Mouse (Mus musculus): ENCODE data around the gene 1700022I11Rik. TPM values are rescaled to one million over a fixed set of nuclear protein-coding genes. Genes with fewer than 3 reads are reported as not detected.

Gene 1700022I11Rik
- total RNA-seq (2021): not detected

- intact Hi-C loops (cut with DNase I): no loop called here
- DNase-seq (ENCODE audit: low spot score in 2 of 2): no peak
Measured at GRCm38 (mm10) chr4:42969304-42969703, at the start of gene 1700022I11Rik. 1700022I11Rik (plus strand) TSS chr4:42969604.

- intact Hi-C loops (cut with DNase I): loop anchor here (1.0 kb wide), 1 partner anchor 27 kb away; no protein-coding TSS in a partner anchor
- no peak for DNase-seq (ENCODE audit: low spot score in 2 of 2)
Measured at GRCm38 (mm10) chr4:42920726-42921125, 48.7 kb upstream of the 1700022I11Rik start.

GRCm38 (mm10) chr4:42921536-42921935, 47.9 kb upstream of the 1700022I11Rik start:
- intact Hi-C loops (cut with DNase I): loop anchor here (1.0 kb wide), 1 partner anchor 26 kb away; no protein-coding TSS in a partner anchor
- DNase-seq (ENCODE audit: low spot score in 2 of 2): peak in 1 of 2 experiments; percentile 94

- peak in 1 of 2 experiments; percentile 14 for DNase-seq (ENCODE audit: low spot score in 2 of 2)
- intact Hi-C loops (cut with DNase I): loop anchor here (1.0 kb wide), 1 partner anchor 36 kb away; no protein-coding TSS in a partner anchor
Measured at GRCm38 (mm10) chr4:42922056-42922455, 47.3 kb upstream of the 1700022I11Rik start.

GRCm38 (mm10) chr4:42922461-42922860, 46.9 kb upstream of the 1700022I11Rik start:
- intact Hi-C loops (cut with DNase I): loop anchor here (1.0 kb wide), 1 partner anchor 36 kb away; no protein-coding TSS in a partner anchor
- no peak for DNase-seq (ENCODE audit: low spot score in 2 of 2)

- DNase-seq (ENCODE audit: low spot score in 2 of 2): peak; percentile 34 to 80
- intact Hi-C loops (cut with DNase I): no loop called here
Measured at GRCm38 (mm10) chr4:42924095-42924710, 45.2 kb upstream of the 1700022I11Rik start.

GRCm38 (mm10) chr4:42928209-42928608, 41.2 kb upstream of the 1700022I11Rik start:
- no peak for DNase-seq (ENCODE audit: low spot score in 2 of 2)
- intact Hi-C loops (cut with DNase I): no loop called here

- intact Hi-C loops (cut with DNase I): no loop called here
- DNase-seq (ENCODE audit: low spot score in 2 of 2): no peak
Measured at GRCm38 (mm10) chr4:42928952-42929351, 40.5 kb upstream of the 1700022I11Rik start.

GRCm38 (mm10) chr4:42932229-42932969, 37.0 kb upstream of the 1700022I11Rik start:
- intact Hi-C loops (cut with DNase I): no loop called here
- DNase-seq (ENCODE audit: low spot score in 2 of 2): no peak

- peak; percentile 50 to 79 for DNase-seq (ENCODE audit: low spot score in 2 of 2)
- intact Hi-C loops (cut with DNase I): no loop called here
Measured at GRCm38 (mm10) chr4:42933630-42934029, 35.8 kb upstream of the 1700022I11Rik start.

GRCm38 (mm10) chr4:42941396-42941795, 28.0 kb upstream of the 1700022I11Rik start:
- DNase-seq (ENCODE audit: low spot score in 2 of 2): peak; percentile 47 to 81
- intact Hi-C loops (cut with DNase I): no loop called here

- intact Hi-C loops (cut with DNase I): no loop called here
- DNase-seq (ENCODE audit: low spot score in 2 of 2): peak in 1 of 2 experiments; percentile 21
Measured at GRCm38 (mm10) chr4:42943341-42943740, 26.1 kb upstream of the 1700022I11Rik start.

GRCm38 (mm10) chr4:42944185-42944584, 25.2 kb upstream of the 1700022I11Rik start:
- peak; percentile 39 to 71 for DNase-seq (ENCODE audit: low spot score in 2 of 2)
- intact Hi-C loops (cut with DNase I): no loop called here

GRCm38 (mm10) chr4:42945043-42945442, 24.4 kb upstream of the 1700022I11Rik start:
- intact Hi-C loops (cut with DNase I): no loop called here
- no peak for DNase-seq (ENCODE audit: low spot score in 2 of 2)

GRCm38 (mm10) chr4:42945445-42945844, 24.0 kb upstream of the 1700022I11Rik start:
- DNase-seq (ENCODE audit: low spot score in 2 of 2): peak in 1 of 2 experiments; percentile 82
- intact Hi-C loops (cut with DNase I): no loop called here

GRCm38 (mm10) chr4:42945952-42946351, 23.5 kb upstream of the 1700022I11Rik start:
- intact Hi-C loops (cut with DNase I): loop anchor here (1.0 kb wide), 1 partner anchor 43 kb away; no protein-coding TSS in a partner anchor
- peak; percentile 78 to 86 for DNase-seq (ENCODE audit: low spot score in 2 of 2)

GRCm38 (mm10) chr4:42946733-42947290, 22.6 kb upstream of the 1700022I11Rik start:
- intact Hi-C loops (cut with DNase I): loop anchor here (1.0 kb wide), 2 partner anchors 26 to 44 kb away; no protein-coding TSS in a partner anchor
- peak; percentile 89 to 99 for DNase-seq (ENCODE audit: low spot score in 2 of 2)

- intact Hi-C loops (cut with DNase I): loop anchor here (1.0 kb wide), 1 partner anchor 62 kb away; no protein-coding TSS in a partner anchor
- peak in 1 of 2 experiments; percentile 77 for DNase-seq (ENCODE audit: low spot score in 2 of 2)
Measured at GRCm38 (mm10) chr4:42948527-42948926, 20.9 kb upstream of the 1700022I11Rik start.

- DNase-seq (ENCODE audit: low spot score in 2 of 2): no peak
- intact Hi-C loops (cut with DNase I): no loop called here
Measured at GRCm38 (mm10) chr4:42949051-42949675, 20.2 kb upstream of the 1700022I11Rik start.

GRCm38 (mm10) chr4:42949676-42950051, 19.7 kb upstream of the 1700022I11Rik start, which contains the start of gene Dnajb5:
Dnajb5 (plus strand) TSS chr4:42949814.
- DNase-seq (ENCODE audit: low spot score in 2 of 2): peak; percentile 99
- intact Hi-C loops (cut with DNase I): no loop called here
